Mouse (Mus musculus) myocyte (in vitro differentiated cells): ENCODE measurements around the gene Kmt2e. TPM values are rescaled to one million over a fixed set of nuclear protein-coding genes. Genes with fewer than 3 reads are reported as not detected.
A peak's percentile ranks its signal among the peaks of the same experiment; 100 is the strongest.

Experiments
- H3K27me3 ChIP-seq: one replicate; pipeline ENCODE4 v1.6.1; 2011; ENCODE audit not compliant: control insufficient read depth, insufficient read depth, insufficient read length
- H3K36me3 ChIP-seq: one replicate; pipeline ENCODE4 v1.6.1; 2011; ENCODE audit not compliant: control insufficient read depth, insufficient read depth
- H3K4me2 ChIP-seq: one replicate; pipeline ENCODE4 v1.6.1; 2011; ENCODE audit warnings: low read depth, control low read depth
- H3K4me3 ChIP-seq: one replicate; pipeline ENCODE4 v1.5.1; 2011; ENCODE audit warnings: mild to moderate bottlenecking, control low read depth, moderate library complexity
- H3K79me2 ChIP-seq: one replicate; pipeline ENCODE4 v1.6.1; 2011; ENCODE audit not compliant: control insufficient read depth, insufficient read depth
- H3ac ChIP-seq: one replicate; pipeline ENCODE4 v1.6.1; 2011; ENCODE audit not compliant: control insufficient read depth, insufficient read length
- CEBPB ChIP-seq: IDR thresholded peaks from 2 replicates; pipeline ENCODE4 v1.6.1; 2011; ENCODE audit warnings: mild to moderate bottlenecking, moderate library complexity; ENCODE audit not compliant: poor library complexity, insufficient read depth, severe bottlenecking
- E2F4 ChIP-seq: IDR thresholded peaks from one replicate; pipeline ENCODE4 v1.6.1; 2011; ENCODE audit warnings: mild to moderate bottlenecking, control low read depth, moderate library complexity; ENCODE audit not compliant: insufficient read depth
- MAX ChIP-seq: IDR thresholded peaks from one replicate; pipeline ENCODE4 v1.6.1; 2011; ENCODE audit warnings: low read depth, mild to moderate bottlenecking, control low read depth
- MYOD1 ChIP-seq, 3 experiments: IDR thresholded peaks; one replicate each; pipeline ENCODE4 v1.6.1; 2011; ENCODE audit warnings: control low read depth in 2 of 3, low read depth in 2 of 3, mild to moderate bottlenecking in 2 of 3, moderate library complexity in 1 of 3; ENCODE audit not compliant: insufficient read length in 2 of 3, control insufficient read depth in 1 of 3
- MYOG ChIP-seq, 3 experiments: IDR thresholded peaks; one replicate each; pipeline ENCODE4 v1.6.1; 2011; ENCODE audit warnings: control low read depth in 2 of 3, low read depth in 2 of 3, mild to moderate bottlenecking in 2 of 3; ENCODE audit not compliant: insufficient read length in 2 of 3, control insufficient read depth in 1 of 3, insufficient read depth in 1 of 3
- POLR2A ChIP-seq: IDR thresholded peaks from one replicate; pipeline ENCODE4 v1.6.1; 2011; ENCODE audit warnings: low read depth, mild to moderate bottlenecking, control low read depth, moderate library complexity; ENCODE audit not compliant: insufficient read length
- POLR2AphosphoS2 ChIP-seq: IDR thresholded peaks from one replicate; pipeline ENCODE4 v1.6.1; 2011; ENCODE audit warnings: low read depth, control low read depth; ENCODE audit not compliant: insufficient read length
- REST ChIP-seq: IDR thresholded peaks from one replicate; pipeline ENCODE4 v1.6.1; 2011; ENCODE audit warnings: mild to moderate bottlenecking, control low read depth, moderate library complexity; ENCODE audit not compliant: insufficient read depth, insufficient read length
- SRF ChIP-seq: IDR thresholded peaks from one replicate; pipeline ENCODE4 v1.6.1; 2011; ENCODE audit warnings: low read depth; ENCODE audit not compliant: control insufficient read depth, insufficient read length
- TCF12 ChIP-seq: IDR thresholded peaks from one replicate; pipeline ENCODE4 v1.6.1; 2011; ENCODE audit warnings: mild to moderate bottlenecking, control low read depth; ENCODE audit not compliant: poor library complexity, insufficient read depth, severe bottlenecking
- TCF3 ChIP-seq: IDR thresholded peaks from one replicate; pipeline ENCODE4 v1.6.1; 2011; ENCODE audit warnings: low read depth, control low read depth; ENCODE audit not compliant: insufficient read length
- USF1 ChIP-seq: IDR thresholded peaks from one replicate; pipeline ENCODE4 v1.6.1; 2011; ENCODE audit warnings: low read depth, mild to moderate bottlenecking, control low read depth, moderate library complexity
- polyA plus RNA-seq: library from polyadenylated mRNA; unstranded; fragments of >200 nt; fragmentation: generic; extraction: Trizol; gene quantifications from one replicate; pipeline ENCODE4 v1.2.1, GENCODE M21; 2012; ENCODE audit warnings: missing spikeins

The Kmt2e gene
- 9.0 TPM for polyA plus RNA-seq

GRCm38 (mm10) chr5:23433720-23434597 is at the start of gene Kmt2e:
TSS of gene Kmt2e (plus strand) at chr5:23434441.
- H3K36me3 ChIP-seq, result no peaks in the 10 kb centered on the region

GRCm38 (mm10) chr5:23385136-23385535 is 49.1 kb upstream of the Kmt2e start:
- no peaks in the 10 kb centered on the region for H3K36me3 ChIP-seq
- no peaks in the 10 kb centered on the region for H3K27me3 ChIP-seq

More at GRCm38 (mm10) chr5:23433720-23434597, at the start of gene Kmt2e:
- peaks cover 82% of the 10 kb centered on the region for H3K79me2 ChIP-seq
- TF ChIP-seq MYOD1 (IDR thresholded peaks at IDR 0.05; ENCODE audit: control insufficient read depth in 1 of 3, insufficient read length in 2 of 3, low read depth in 2 of 3), result peak in 2 of 3 experiments; percentile 90
- TF ChIP-seq CEBPB, result no peak
- no peak for TF ChIP-seq USF1
- no peak for TF ChIP-seq REST
- TF ChIP-seq POLR2A, result peak; percentile 66
- peak in 2 of 3 experiments; percentile 63 to 79 for TF ChIP-seq MYOG (IDR thresholded peaks at IDR 0.05; ENCODE audit: control insufficient read depth in 1 of 3, insufficient read depth in 1 of 3, insufficient read length in 2 of 3, low read depth in 2 of 3)
- TF ChIP-seq POLR2AphosphoS2, result peak; percentile 80
- TF ChIP-seq TCF12, result no peak
- TF ChIP-seq SRF, result no peak
- peak within 1 kb of the TSS; percentile 97 for H3ac ChIP-seq
- H3K4me3 ChIP-seq, result peak within 1 kb of the TSS; percentile 99
- peak within 1 kb of the TSS; percentile 75 for H3K4me2 ChIP-seq
- no peaks in the 10 kb centered on the region for H3K27me3 ChIP-seq

DNA sequence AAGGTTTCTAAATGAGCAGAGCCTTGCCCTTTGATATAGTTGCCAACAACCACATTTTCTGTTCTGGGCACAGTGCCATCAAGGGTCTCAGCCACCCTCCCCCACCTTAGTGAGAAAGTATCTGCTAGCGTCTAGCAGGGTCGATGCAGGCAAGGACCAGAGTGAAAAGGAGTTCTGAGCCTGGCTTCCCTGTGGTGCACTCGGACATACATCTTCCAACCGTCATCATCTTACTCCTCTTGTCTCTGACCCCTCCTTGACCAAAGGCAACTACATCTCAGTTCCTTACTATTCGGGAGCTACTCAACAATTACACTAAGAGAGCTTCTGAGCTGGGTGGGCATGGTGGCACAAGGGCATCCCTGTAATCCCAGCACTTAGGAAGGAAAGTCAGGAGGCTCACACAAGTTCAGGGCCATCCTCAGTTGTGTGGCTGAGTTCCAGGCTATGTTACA is 48.5 kb upstream of the Kmt2e start:
- no peak overlapping the region for H3ac ChIP-seq
- no peaks in the 10 kb centered on the region for H3K79me2 ChIP-seq
- no peaks in the 10 kb centered on the region for H3K36me3 ChIP-seq
- peak overlapping the region; percentile 26 for H3K4me3 ChIP-seq
- peak overlapping the region; percentile 57 for H3K4me2 ChIP-seq
- no peak for TF ChIP-seq POLR2A
- no peaks in the 10 kb centered on the region for H3K27me3 ChIP-seq

More at GRCm38 (mm10) chr5:23385136-23385535, 49.1 kb upstream of the Kmt2e start:
- Histone ChIP-seq H3ac (no peak overlapping the region), H3K4me2 (peak overlapping the region; percentile 57), H3K79me2 (no peaks in the 10 kb centered on the region), H3K4me3 (no peak overlapping the region)
- no peak for TF ChIP-seq USF1
- TF ChIP-seq SRF, result no peak
- TF ChIP-seq CEBPB, result no peak
- no peak for TF ChIP-seq MYOG (IDR thresholded peaks at IDR 0.05; ENCODE audit: control insufficient read depth in 1 of 3, insufficient read depth in 1 of 3, insufficient read length in 2 of 3, low read depth in 2 of 3)
- no peak for TF ChIP-seq TCF3
- no peak for TF ChIP-seq MAX
- no peak for TF ChIP-seq MYOD1 (IDR thresholded peaks at IDR 0.05; ENCODE audit: control insufficient read depth in 1 of 3, insufficient read length in 2 of 3, low read depth in 2 of 3)
- TF ChIP-seq REST, result no peak
- TF ChIP-seq E2F4, result no peak

GRCm38 (mm10) chr5:23386562-23387312 is 47.5 kb upstream of the Kmt2e start:
- Histone ChIP-seq H3K36me3 (no peaks in the 10 kb centered on the region), H3K4me3 (peak overlapping the region; percentile 26), H3K27me3 (no peaks in the 10 kb centered on the region), H3K4me2 (peak overlapping the region; percentile 96), H3ac (no peak overlapping the region), H3K79me2 (no peaks in the 10 kb centered on the region)
- peak; percentile 41; the same call in 1 of the 2 replicates for TF ChIP-seq CEBPB
- peak; percentile 79 for TF ChIP-seq TCF3
- TF ChIP-seq REST, result no peak
- peak; percentile 89 for TF ChIP-seq TCF12
- TF ChIP-seq MYOD1 (IDR thresholded peaks at IDR 0.05; ENCODE audit: control insufficient read depth in 1 of 3, insufficient read length in 2 of 3, low read depth in 2 of 3), result peak in 2 of 3 experiments; percentile 91 to 97
- peak; percentile 64 for TF ChIP-seq POLR2A
- peak; percentile 56 for TF ChIP-seq POLR2AphosphoS2
- TF ChIP-seq MYOG (IDR thresholded peaks at IDR 0.05; ENCODE audit: control insufficient read depth in 1 of 3, insufficient read depth in 1 of 3, insufficient read length in 2 of 3, low read depth in 2 of 3), result peak; percentile 78 to 97 (median 83)
- TF ChIP-seq E2F4, result no peak
- TF ChIP-seq USF1, result no peak
- TF ChIP-seq MAX, result no peak
- no peak for TF ChIP-seq SRF
